Mouse (Mus musculus) heart, adult 2 months (tissue): ENCODE data around the gene Abcb11.

ENCODE experiments used
- CTCF ChIP-seq: fragments of 200-600 bp; IDR thresholded peaks from 2 replicates; pipeline ENCODE4 v1.8.1; 2022; ENCODE audit warnings: antibody characterized with exemption, mild to moderate bottlenecking, moderate library complexity
- EP300 ChIP-seq: fragments of 200-500 bp; IDR thresholded peaks from 2 replicates; pipeline ENCODE4 v1.6.1; 2011; ENCODE audit warnings: low read depth, low read length, control low read depth; ENCODE audit not compliant: insufficient read depth

- TF ChIP-seq CTCF, result no peak
- TF ChIP-seq EP300, result no peak
Observed at GRCm38 (mm10) chr2:69215242-69215641, 127.2 kb downstream of the Abcb11 start.
